Mouse (Mus musculus) limb, embryonic 14.5 days (tissue): ENCODE data around the gene Tasp1. TPM values are rescaled to one million over a fixed set of nuclear protein-coding genes. Genes with fewer than 3 reads are reported as not detected.

Experiments
- ATAC-seq: fragments of 200-750 bp; cut with Nextera tagmentation; 2 replicates; pipeline ENCODE4 v1.8.0; 2017; ENCODE audit warnings: low read depth, moderate number of reproducible peaks, moderate TSS enrichment; ENCODE audit not compliant: low FRiP score
- DNase-seq: peaks from one replicate; pipeline ENCODE4 v3.0.0-alpha.2; 2015; ENCODE audit warnings: low spot score
- H3K27ac ChIP-seq: fragments of 300-500 bp; sonication (generic); replicated peaks from 2 replicates; pipeline ENCODE4 v1.5.1; 2014; ENCODE audit warnings: low read depth, mild to moderate bottlenecking, low read length, moderate library complexity, mixed read lengths
- H3K27me3 ChIP-seq: fragments of 300-500 bp; sonication (generic); 2 replicates; pipeline ENCODE4 v1.6.1; 2014; ENCODE audit warnings: low read length, mixed read lengths; ENCODE audit not compliant: control insufficient read depth, insufficient read depth
- H3K36me3 ChIP-seq: fragments of 300-500 bp; sonication (generic); 2 replicates; pipeline ENCODE4 v1.6.1; 2014; ENCODE audit warnings: mild to moderate bottlenecking, low read length, moderate library complexity, mixed read lengths; ENCODE audit not compliant: control insufficient read depth, insufficient read depth
- H3K4me1 ChIP-seq: fragments of 300-500 bp; sonication (generic); 2 replicates; pipeline ENCODE4 v1.6.1; 2014; ENCODE audit warnings: antibody characterized with exemption, low read length, mixed read lengths; ENCODE audit not compliant: control insufficient read depth, insufficient read depth
- H3K4me2 ChIP-seq: fragments of 300-500 bp; sonication (generic); replicated peaks from 2 replicates; pipeline ENCODE4 v1.6.1; 2014; ENCODE audit warnings: low read depth, mild to moderate bottlenecking, low read length, moderate library complexity; ENCODE audit not compliant: severe bottlenecking
- H3K4me3 ChIP-seq: fragments of 300-500 bp; sonication (generic); replicated peaks from 2 replicates; pipeline ENCODE4 v1.5.1; 2014; ENCODE audit warnings: low read length
- H3K9ac ChIP-seq: fragments of 300-500 bp; sonication (generic); 2 replicates; pipeline ENCODE4 v1.6.1; 2014; ENCODE audit warnings: mild to moderate bottlenecking, low read depth, low read length, moderate library complexity; ENCODE audit not compliant: severe bottlenecking
- H3K9me3 ChIP-seq: fragments of 300-500 bp; sonication (generic); 2 replicates; pipeline ENCODE4 v1.6.1; 2016; ENCODE audit warnings: low read length; ENCODE audit not compliant: control insufficient read depth
- POLR2A ChIP-seq: fragments of 200-500 bp; IDR thresholded peaks from 2 replicates; pipeline ENCODE4 v1.8.0; 2012; ENCODE audit warnings: inconsistent platforms, mild to moderate bottlenecking, moderate library complexity, borderline replicate concordance; ENCODE audit not compliant: insufficient read depth, insufficient read length; ENCODE audit errors: extremely low read depth
- WGBS: fragments of 180-500 bp; shearing (Covaris S2); extraction: QIAGEN DNeasy Blood & Tissue Kit; methylation state at CpG from one replicate; pipeline ENCODE4 v1.1.7; 2014; 5-methylcytosine and 5-hydroxymethylcytosine counted together
- polyA plus RNA-seq, 2 experiments: library from polyadenylated mRNA; depleted of rRNA in 1 of 2; stranded (reverse) in 1 of 2; unstranded in 1 of 2; fragments of >200 nt; fragmentation: Nextera tagmentation in 1 of 2; extraction: Ambion mirVana in 1 of 2; gene quantifications; 2 replicates each; pipeline versions ENCODE4 v1.2.1 to v1.2.3; 2012 to 2014

Gene Tasp1
- polyA plus RNA-seq, 2 experiments: 11.6 to 21.0 TPM

DNA sequence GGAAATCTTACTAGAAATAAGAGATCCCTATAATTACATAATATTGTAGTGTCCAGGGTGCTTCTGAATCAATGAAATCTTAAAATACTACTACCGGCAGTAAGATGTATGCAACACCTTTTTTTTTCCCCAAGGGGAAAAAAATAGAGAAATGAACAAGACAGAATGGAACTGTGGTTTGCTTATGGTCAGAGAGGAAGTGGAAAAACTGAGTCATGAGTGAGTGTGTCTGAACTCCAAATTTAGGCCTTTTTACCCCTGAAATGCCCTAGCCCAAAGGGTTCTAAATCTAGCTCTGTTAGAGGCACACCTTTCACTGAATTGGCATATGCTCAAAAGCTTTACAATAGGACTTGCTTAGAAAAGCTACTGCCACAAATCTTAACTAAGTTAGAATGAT, 225.2 kb downstream of the Tasp1 start:
- Histone ChIP-seq H3K9me3 (no peaks in the 10 kb centered on the region), H3K4me2 (no peak overlapping the region), H3K9ac (no peak overlapping the region), H3K4me3 (no peak overlapping the region), H3K36me3 (no peaks in the 10 kb centered on the region), H3K27me3 (no peaks in the 10 kb centered on the region), H3K27ac (no peak overlapping the region), H3K4me1 (peaks cover 4% of the 10 kb centered on the region; the same call in 1 of the 2 replicates)
- TF ChIP-seq POLR2A: no peak
- ATAC-seq: no peak
- DNase-seq: no peak
- 36% methylated on average over 1 of the region's 1 CpGs for WGBS

DNA sequence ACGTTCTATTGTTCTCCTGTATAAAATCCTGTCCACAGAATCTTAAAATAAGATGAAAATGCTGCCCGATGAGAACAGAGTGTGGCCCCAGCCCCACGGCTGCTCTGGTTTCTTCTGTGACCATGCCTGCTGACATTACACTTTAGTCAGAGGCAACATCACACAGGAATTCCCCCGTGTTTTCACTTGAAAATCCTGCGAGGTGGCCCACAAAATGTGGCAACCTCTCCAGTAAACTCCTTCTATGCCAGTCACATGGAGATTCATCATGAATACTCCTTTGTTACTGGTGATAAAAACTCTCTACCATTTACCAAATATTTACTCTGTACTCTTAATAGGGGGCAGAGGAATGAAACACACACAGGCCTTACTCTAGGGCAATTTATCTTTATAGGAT, 225.7 kb downstream of the Tasp1 start:
- no peak overlapping the region for H3K9ac ChIP-seq

GRCm38 (mm10) chr2:139821589-139822378, 244.8 kb downstream of the Tasp1 start:
- WGBS: 69% methylated on average over 8 of the region's 8 CpGs
- DNase-seq (no peak), ATAC-seq (no peak)
- no peaks in the 10 kb centered on the region for H3K27me3 ChIP-seq
- no peak overlapping the region for H3K27ac ChIP-seq
- H3K4me1 ChIP-seq: peaks cover 2% of the 10 kb centered on the region; the same call in 1 of the 2 replicates
- no peak for TF ChIP-seq POLR2A
- H3K4me3 ChIP-seq: no peak overlapping the region
- no peak overlapping the region for H3K4me2 ChIP-seq
- no peaks in the 10 kb centered on the region for H3K9me3 ChIP-seq
- H3K9ac ChIP-seq: no peak overlapping the region
- H3K36me3 ChIP-seq: no peaks in the 10 kb centered on the region

More for the DNA sequence above, 225.7 kb downstream of the Tasp1 start:
- no peak overlapping the region for H3K27ac ChIP-seq
- H3K4me2 ChIP-seq: no peak overlapping the region
- no peaks in the 10 kb centered on the region for H3K27me3 ChIP-seq
- H3K9me3 ChIP-seq: no peaks in the 10 kb centered on the region
- WGBS: 59% methylated on average over 5 of the region's 5 CpGs
- no peak for ATAC-seq
- DNase-seq: no peak
- no peak overlapping the region for H3K4me3 ChIP-seq
- H3K4me1 ChIP-seq: peaks cover 4% of the 10 kb centered on the region; the same call in 1 of the 2 replicates
- no peaks in the 10 kb centered on the region for H3K36me3 ChIP-seq
- no peak for TF ChIP-seq POLR2A

- ATAC-seq (no peak), DNase-seq (no peak)
- no peak for TF ChIP-seq POLR2A
- no peaks in the 10 kb centered on the region for H3K36me3 ChIP-seq
- peaks cover 2% of the 10 kb centered on the region; the same call in 1 of the 2 replicates for H3K4me1 ChIP-seq
- H3K27ac ChIP-seq: no peak overlapping the region
- H3K27me3 ChIP-seq: no peaks in the 10 kb centered on the region
- no peak overlapping the region for H3K4me3 ChIP-seq
- H3K4me2 ChIP-seq: no peak overlapping the region
- H3K9ac ChIP-seq: no peak overlapping the region
- 57% methylated on average over 3 of the region's 3 CpGs for WGBS
- H3K9me3 ChIP-seq: no peaks in the 10 kb centered on the region
Observed at GRCm38 (mm10) chr2:139817275-139817674, 249.3 kb downstream of the Tasp1 start.

GRCm38 (mm10) chr2:139807887-139808286, 258.7 kb downstream of the Tasp1 start:
- no peak for TF ChIP-seq POLR2A
- ATAC-seq (no peak), DNase-seq (no peak)
- Histone ChIP-seq H3K36me3 (no peaks in the 10 kb centered on the region), H3K9me3 (no peaks in the 10 kb centered on the region), H3K4me1 (0 out of 2 replicates have a peak, but pooled peaks cover 6% of the 10 kb centered on the region), H3K4me3 (no peak overlapping the region), H3K9ac (no peak overlapping the region), H3K27me3 (no peaks in the 10 kb centered on the region), H3K4me2 (no peak overlapping the region), H3K27ac (no peak overlapping the region)
- WGBS: 92% methylated on average over 6 of the region's 6 CpGs
